Mouse (Mus musculus) left cerebral cortex, postnatal 14 days (tissue): ENCODE results near the gene Utrn. TPM values are rescaled to one million over a fixed set of nuclear protein-coding genes. Genes with fewer than 3 reads are reported as not detected.
"Not testable (repeated sequence)": the region's sequence is repeated elsewhere in the genome, so short reads cannot be mapped to it uniquely, and the experiment has no call there.

ENCODE experiments used
- DNase-seq, 2 experiments: peaks; one replicate each; pipeline ENCODE4 v3.0.0; 2021 to 2022; ENCODE audit warnings: low spot score in 2 of 2, mixed read lengths in 1 of 2
- intact Hi-C: fragments of 180-260 bp; cut with DNase I; formaldehyde crosslinking; loops from one replicate; pipeline ENCODE4 v1.15.1; 2025
- total RNA-seq, 2 experiments: library from RNA; stranded (reverse); gene quantifications; 2 replicates each; pipeline ENCODE4 v1.2.3; 2021

Gene Utrn
- total RNA-seq, 2 experiments from 2014 or later = 47.9 to 50.3 TPM

DNA sequence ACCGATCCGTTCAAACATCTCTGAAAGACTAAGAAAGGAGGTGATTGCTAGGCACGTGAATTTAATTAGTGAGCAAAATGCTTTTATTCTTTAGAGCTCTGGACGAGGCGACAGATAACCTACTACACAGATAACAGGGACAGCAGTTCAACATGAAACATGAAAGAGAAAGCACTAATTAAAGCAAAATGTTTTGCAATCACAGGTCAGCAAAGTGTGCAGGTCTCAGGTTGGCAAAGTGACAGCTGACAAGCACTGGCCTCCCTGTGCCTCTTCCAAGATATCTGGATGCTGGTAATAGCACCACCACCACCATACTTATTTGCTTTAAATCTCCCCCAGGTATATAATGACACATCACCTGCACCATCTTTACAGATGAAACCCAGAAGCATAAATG lies 223.0 kb downstream of the Utrn start:
- DNase-seq = no peak
- intact Hi-C loops = no loop called here

DNA sequence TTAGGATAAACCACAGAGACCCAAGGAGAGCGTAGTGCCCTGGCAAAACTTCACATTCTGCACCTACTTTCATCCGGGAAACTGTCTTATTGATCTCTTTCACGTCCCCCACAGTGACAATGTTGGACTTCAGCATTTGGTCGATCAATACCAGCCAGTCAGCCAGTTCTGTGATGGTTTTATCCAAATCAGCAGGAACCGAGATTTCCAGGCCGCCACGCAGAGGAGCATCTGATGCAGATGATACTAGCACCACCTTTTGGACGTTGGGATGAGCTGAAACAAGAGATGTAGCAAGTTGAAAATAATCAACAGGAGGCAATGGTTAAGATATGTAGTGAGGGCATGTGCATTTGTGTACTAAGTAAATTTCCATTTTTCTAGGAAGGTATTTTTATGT lies 225.8 kb downstream of the Utrn start:
- DNase-seq = peak; percentile 12 to 32
- intact Hi-C loops = no loop called here

- no peak for DNase-seq
- intact Hi-C loops = no loop called here
Measured at GRCm38 (mm10) chr10:12639638-12640037, 229.5 kb downstream of the Utrn start.

- intact Hi-C loops = no loop called here
- DNase-seq = no peak
Measured at GRCm38 (mm10) chr10:12633965-12634364, 235.2 kb downstream of the Utrn start.

DNA sequence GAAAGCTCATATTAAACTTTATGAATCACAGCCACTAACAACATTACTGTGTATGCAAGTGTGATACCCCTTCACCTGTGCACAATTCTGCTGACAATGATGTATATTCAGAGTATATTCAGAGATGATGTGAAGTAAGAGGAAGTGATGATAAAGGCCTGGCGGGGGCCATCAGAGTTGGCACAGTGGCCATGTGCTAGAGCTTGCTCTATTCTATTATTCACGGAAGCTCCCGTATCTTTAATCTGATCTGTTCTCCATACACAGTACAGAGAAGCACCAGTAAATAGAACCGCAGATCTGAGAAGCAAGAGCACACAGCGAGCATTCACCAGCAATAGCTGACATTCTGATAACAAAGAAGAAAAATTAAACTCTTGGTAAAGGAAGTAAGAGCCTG lies 238.2 kb downstream of the Utrn start:
- DNase-seq = no peak
- intact Hi-C loops = no loop called here

DNA sequence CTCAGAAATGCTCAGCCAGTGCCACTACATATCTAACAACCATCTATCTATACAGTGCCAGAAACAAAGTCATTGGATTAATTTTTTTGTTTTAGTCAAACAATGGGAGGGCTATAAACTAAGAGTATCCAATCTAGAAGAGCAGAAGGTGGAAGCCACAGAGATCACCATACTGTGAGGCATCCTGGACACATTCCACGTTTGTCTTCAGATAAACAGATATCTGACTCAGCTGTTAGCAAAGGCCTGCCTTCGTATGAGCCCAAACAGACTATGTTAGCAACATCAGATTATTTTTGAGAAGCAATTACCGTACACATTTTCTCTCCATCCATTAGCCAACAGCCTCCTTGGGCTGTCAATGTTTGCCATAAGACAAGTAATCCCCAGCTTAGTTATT lies 250.8 kb downstream of the Utrn start:
- no peak for DNase-seq
- intact Hi-C loops = loop anchor here (5.0 to 10.0 kb wide), 3 partner anchors 394 to 1256 kb away; no protein-coding TSS in a partner anchor

DNA sequence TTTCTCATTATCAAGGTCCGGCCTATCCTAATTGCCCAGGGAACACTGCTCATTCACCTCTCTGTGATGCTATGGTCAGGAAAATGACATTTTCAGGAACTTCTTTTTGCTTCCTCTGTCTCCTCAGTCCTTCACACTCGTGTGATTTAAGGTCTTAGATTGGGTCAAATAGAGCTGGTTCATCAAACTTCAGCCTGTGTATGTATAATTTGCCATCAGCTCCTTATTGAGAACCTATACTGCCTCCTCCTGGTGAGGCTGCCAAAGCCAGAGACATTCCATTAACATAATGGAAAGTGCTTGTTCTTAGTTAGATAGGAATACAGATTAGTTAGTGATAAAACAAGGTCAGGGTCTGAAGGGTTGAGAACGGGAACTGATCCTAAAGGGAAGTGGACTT lies 253.4 kb downstream of the Utrn start:
- intact Hi-C loops = loop anchor here (5.0 to 10.0 kb wide), 3 partner anchors 391 to 1253 kb away; no protein-coding TSS in a partner anchor
- DNase-seq = no peak

- peak; percentile 55 to 68 for DNase-seq
- intact Hi-C loops = loop anchor here (5.0 to 10.0 kb wide), 3 partner anchors 390 to 1252 kb away; no protein-coding TSS in a partner anchor
Measured at GRCm38 (mm10) chr10:12614465-12615199, 254.5 kb downstream of the Utrn start.

GRCm38 (mm10) chr10:12612235-12612863 lies 256.8 kb downstream of the Utrn start:
- DNase-seq = peak; percentile 43 to 47
- intact Hi-C loops = loop anchor here (2.0 to 10.0 kb wide), 4 partner anchors 388 to 1162 kb away; no protein-coding TSS in a partner anchor

- intact Hi-C loops = loop anchor here (10.0 kb wide), 2 partner anchors 385 to 765 kb away; no protein-coding TSS in a partner anchor
- no peak for DNase-seq
Measured at GRCm38 (mm10) chr10:12609896-12610295, 259.3 kb downstream of the Utrn start.

- intact Hi-C loops = no loop called here
- no peak for DNase-seq
Measured at GRCm38 (mm10) chr10:12608634-12609033, 260.5 kb downstream of the Utrn start.

DNA sequence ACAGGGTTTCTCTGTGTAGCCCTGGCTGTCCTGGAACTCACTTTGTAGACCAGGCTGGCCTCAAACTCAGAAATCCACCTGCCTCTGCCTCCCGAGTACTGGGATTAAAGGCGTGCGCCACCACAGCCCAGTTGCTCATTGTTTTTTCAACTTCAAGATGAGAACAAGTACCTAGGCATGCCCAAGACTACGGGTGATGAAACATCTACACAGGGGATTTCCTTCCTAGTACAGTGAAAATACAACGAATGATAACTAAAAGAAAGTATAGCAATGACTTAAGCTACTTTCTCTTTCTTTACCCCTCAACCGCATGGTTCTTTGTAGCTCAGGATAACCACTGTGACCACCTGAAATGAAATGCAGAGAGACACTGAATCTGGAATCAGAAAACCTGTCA lies 262.0 kb downstream of the Utrn start:
- DNase-seq, intact Hi-C loops: not testable (repeated sequence)

DNA sequence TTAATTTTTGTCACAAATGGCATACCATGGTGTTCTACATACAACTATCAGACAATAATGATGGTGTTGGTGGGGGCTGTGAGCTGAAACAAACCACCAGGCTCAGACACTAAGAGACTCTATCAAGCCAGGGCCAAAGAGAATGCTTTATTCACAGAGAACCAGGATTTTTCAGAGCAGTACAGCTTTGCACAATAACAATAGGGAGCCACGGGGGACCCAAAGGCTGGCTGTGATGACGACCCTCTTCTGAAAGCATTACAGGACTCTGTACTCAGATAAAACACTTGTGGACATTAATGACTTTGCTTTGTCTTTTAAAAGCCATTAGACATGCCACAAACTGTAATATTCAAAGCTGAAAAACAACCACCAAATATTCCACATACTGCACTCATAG lies 273.8 kb downstream of the Utrn start:
- DNase-seq = no peak
- intact Hi-C loops = no loop called here

DNA sequence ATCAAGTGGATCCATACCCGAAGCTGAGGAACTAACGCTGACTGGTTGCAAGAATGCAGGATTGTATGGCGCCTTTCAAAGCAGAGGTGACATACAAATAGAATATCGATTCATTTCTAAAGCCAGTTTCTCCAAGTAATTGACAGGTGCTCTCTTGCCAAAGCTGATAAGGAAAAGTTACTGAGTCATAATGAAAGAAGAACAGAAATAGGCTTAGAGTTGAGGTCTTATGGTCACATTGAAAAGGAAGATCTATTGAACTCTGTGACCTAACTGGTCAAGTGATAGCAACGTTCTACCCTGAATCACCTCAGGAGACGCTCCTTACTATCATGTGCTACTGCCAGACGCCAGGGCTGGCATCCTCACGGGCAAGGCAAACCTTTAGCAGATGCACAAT lies 274.2 kb downstream of the Utrn start:
- intact Hi-C loops = no loop called here

GRCm38 (mm10) chr10:12593071-12593470 lies 276.1 kb downstream of the Utrn start:
- intact Hi-C loops = no loop called here
- no peak for DNase-seq

More for the DNA sequence above, 274.2 kb downstream of the Utrn start:
- no peak for DNase-seq

GRCm38 (mm10) chr10:12591946-12592345 lies 277.2 kb downstream of the Utrn start:
- intact Hi-C loops = no loop called here
- no peak for DNase-seq

DNA sequence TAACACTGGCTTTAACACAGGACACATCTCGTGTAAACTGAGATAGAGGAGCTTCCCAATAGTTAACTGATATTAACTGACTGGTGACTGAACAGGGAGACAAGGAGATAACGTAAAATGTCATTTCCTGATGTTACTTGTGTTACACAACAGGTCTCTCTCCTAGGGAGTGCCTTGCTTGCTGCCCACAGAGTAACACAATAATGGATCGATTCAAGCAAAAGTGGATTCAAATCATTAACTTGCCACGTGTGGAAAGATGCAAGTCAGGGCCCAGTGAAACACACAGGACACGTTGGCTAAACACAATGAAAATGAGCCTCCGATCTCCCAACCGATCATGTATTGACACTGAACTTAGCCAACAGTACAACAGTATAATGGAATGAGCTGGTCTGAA lies 281.1 kb downstream of the Utrn start:
- intact Hi-C loops = no loop called here
- no peak for DNase-seq

- intact Hi-C loops = no loop called here
- DNase-seq = no peak
Measured at GRCm38 (mm10) chr10:12587318-12587717, 281.8 kb downstream of the Utrn start.

GRCm38 (mm10) chr10:12586825-12587224 lies 282.3 kb downstream of the Utrn start:
- intact Hi-C loops = no loop called here
- no peak for DNase-seq

DNA sequence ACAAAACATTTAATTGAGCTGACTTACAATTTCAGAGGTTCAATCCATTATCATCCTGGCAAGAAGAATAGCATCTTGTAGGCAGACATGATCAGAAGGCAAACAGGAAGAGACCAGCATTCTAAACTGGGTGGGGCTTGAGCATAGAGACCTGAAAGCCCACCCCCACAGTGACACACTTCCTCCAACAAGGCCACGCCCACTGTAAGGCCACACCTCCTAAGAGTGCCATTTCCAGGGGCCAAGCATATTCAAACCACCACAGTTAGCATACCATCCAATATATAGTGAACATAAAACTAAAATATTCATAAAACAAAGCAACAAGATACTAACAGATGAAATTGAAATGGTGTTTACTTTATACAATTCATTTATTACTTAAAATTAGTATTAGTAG lies 283.0 kb downstream of the Utrn start:
- no peak for DNase-seq

GRCm38 (mm10) chr10:12583473-12583872 lies 285.7 kb downstream of the Utrn start:
- intact Hi-C loops = no loop called here
- no peak for DNase-seq

More for the DNA sequence above, 283.0 kb downstream of the Utrn start:
- intact Hi-C loops = no loop called here
